Mouse (Mus musculus) gastrocnemius, postnatal 36 days (tissue): ENCODE data around the gene Ttc34. TPM values are rescaled to one million over a fixed set of nuclear protein-coding genes. Genes with fewer than 3 reads are reported as not detected.

Experiments
- DNase-seq, 2 experiments: peaks; one replicate each; pipeline ENCODE4 v3.0.0; 2022
- intact Hi-C: fragments of 180-260 bp; cut with DNase I; formaldehyde crosslinking; loops from one replicate; pipeline ENCODE4 v1.15.1; 2025
- long read RNA-seq, 2 experiments: library from polyadenylated mRNA; stranded (forward); transcript quantifications; one replicate each; pipeline ENCODE4 v2.0.0; 2021
- total RNA-seq, 2 experiments: library from RNA; stranded (reverse); gene quantifications; 2 replicates each; pipeline ENCODE4 v1.2.3; 2021

Ttc34 gene
- total RNA-seq, result not detected
- long read RNA-seq, experiment 1, result 0 reads
- long read RNA-seq, experiment 2, result 0 reads

DNA sequence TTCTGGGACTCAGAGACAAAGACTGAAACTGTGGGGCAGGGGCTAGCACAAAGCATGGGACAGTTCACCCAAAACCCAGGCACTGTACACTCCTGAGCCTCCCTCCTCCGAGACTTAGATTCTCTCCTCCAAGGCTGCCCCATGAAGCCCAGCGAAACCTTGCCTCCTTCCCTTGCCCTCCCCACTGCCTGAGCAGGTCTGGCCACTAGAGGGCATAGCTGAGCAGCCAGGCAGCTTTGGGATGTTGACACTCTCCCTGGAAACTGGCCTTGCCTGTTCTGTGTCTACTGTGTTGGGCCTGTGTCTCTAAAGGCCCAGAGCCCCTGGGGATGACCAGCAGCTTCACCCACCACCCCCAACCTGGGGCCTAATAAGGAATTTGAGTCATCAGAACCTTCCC lies at the start of gene Ttc34:
Ttc34 (plus strand) TSS at position 290 of the 400 bp plus-strand sequence.
- DNase-seq, result peak; percentile 42 to 47

GRCm38 (mm10) chr4:154787960-154788702 lies 49.1 kb upstream of the Ttc34 start:
- DNase-seq, result no peak
- intact Hi-C loops, result loop anchor here (10.0 kb wide), 1 partner anchor 333 kb away; no protein-coding TSS in a partner anchor

More for the DNA sequence above, at the start of gene Ttc34:
- intact Hi-C loops, result no loop called here

- no peak for DNase-seq
- intact Hi-C loops, result loop anchor here (2.0 to 10.0 kb wide), 3 partner anchors 39 to 457 kb away; partner anchors contain the start of gene B230104I21Rik
Measured at GRCm38 (mm10) chr4:154791894-154792293, 45.4 kb upstream of the Ttc34 start.

- intact Hi-C loops, result loop anchor here (5.0 to 10.0 kb wide), 2 partner anchors 101 to 459 kb away; partner anchors contain the start of gene B230104I21Rik
- DNase-seq, result no peak
Measured at GRCm38 (mm10) chr4:154793499-154793898, 43.8 kb upstream of the Ttc34 start.

- DNase-seq, result no peak
- intact Hi-C loops, result loop anchor here (10.0 kb wide), 1 partner anchor 463 kb away; the partner anchor contains the start of gene B230104I21Rik
Measured at GRCm38 (mm10) chr4:154797834-154798233, 39.4 kb upstream of the Ttc34 start.

- no peak for DNase-seq
- intact Hi-C loops, result no loop called here
Measured at GRCm38 (mm10) chr4:154800543-154800942, 36.7 kb upstream of the Ttc34 start.

- DNase-seq, result no peak
- intact Hi-C loops, result no loop called here
Measured at GRCm38 (mm10) chr4:154802210-154802609, 35.0 kb upstream of the Ttc34 start.

DNA sequence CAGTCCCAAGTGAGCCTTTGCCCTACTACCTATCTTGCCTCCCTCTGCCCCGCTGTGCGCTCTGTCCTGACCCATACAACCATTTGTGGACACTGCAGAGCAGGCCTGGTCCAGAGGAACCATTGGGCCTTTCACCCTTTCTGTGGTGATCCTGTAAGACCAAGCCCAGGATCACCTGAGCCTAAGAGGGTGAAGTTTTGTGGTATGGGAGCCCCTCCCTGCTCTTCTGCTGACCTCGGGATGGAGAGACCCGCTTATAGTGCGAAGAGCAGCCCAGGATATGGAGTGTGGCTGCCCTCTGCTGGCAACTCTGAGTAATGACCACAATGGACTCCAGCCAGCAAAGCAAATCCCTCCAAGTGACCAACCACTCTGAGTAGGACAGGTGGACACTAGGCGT lies 11.6 kb upstream of the Ttc34 start:
- intact Hi-C loops, result no loop called here
- peak in 1 of 2 experiments; percentile 23 for DNase-seq

DNA sequence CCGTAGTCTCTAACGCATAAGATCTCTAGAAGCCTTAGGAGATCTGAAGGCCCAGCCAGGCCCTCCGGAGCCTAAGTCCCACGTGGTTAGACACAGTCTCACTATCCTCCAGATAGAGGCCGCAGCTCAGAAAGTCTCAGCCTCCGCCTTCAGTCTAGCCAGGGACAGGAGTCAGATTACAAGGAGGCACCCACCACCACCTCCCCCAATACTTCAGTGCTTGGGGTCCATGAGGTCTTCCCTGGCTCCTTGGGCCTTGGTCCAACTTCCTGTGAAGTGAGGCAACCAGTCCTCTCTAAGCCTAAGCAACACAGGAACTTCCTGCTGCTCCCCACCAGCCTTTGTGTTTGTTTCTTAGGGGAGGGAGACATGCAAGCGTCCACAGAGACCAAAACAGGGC lies 11.0 kb upstream of the Ttc34 start:
- DNase-seq, result no peak
- intact Hi-C loops, result no loop called here

DNA sequence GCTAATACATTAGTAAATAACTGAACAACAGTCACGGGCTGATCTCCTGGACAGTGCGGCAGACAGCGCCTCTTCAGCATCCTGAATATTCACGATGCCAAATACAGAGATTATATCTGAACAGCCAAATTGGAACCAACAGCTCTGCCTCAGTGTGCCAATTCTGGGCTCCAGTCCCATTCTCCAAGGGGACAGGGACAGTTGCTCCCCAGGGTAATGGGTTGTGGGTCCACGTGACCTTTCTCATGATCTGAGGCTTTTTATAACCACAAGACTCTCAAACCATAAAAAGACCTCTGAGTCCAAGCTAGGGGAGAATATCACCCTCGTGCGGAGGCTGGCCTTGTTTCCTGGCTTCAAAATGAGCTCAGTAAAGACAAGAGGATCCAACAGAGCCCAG lies 10.1 kb upstream of the Ttc34 start:
- DNase-seq, result no peak
- intact Hi-C loops, result no loop called here

DNA sequence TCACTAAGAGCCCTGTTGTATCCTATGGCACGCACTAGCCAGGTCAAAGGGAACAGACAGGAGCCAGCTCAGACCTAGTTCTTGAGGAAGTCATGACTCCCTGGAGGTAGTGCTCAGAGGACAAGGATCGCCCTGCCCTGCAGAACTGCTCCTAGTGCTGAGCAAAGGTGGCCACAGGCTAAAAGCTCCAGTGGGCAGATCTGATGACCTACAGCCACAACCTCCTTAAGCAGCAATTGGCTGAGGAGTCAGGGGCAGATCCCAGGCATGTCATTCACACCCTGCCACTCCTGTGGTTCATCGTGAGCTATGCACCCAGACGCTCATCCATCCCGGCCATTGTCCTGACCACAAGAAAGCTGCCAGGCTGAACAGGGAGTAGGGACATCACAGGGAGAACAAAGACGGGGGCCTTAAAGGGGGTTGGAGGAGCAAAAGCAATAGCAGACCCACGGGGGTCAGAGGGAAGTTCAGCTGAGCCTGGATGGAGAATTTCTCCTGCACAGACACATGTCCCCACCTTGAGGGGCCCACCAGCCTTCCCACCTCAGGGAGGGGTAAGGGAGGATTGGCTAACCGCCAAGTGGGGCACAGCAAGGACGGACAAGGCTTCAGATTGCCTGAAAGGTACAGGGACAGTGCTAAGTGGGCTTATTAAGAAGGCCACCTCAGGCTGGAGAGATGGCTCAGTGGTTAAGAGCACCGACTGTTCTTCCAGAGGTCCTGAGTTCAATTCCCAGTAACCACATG lies 9.2 kb upstream of the Ttc34 start:
- intact Hi-C loops, result no loop called here
- DNase-seq, result no peak

- intact Hi-C loops, result no loop called here
- no peak for DNase-seq
Measured at GRCm38 (mm10) chr4:154831915-154832573, 5.2 kb upstream of the Ttc34 start.

DNA sequence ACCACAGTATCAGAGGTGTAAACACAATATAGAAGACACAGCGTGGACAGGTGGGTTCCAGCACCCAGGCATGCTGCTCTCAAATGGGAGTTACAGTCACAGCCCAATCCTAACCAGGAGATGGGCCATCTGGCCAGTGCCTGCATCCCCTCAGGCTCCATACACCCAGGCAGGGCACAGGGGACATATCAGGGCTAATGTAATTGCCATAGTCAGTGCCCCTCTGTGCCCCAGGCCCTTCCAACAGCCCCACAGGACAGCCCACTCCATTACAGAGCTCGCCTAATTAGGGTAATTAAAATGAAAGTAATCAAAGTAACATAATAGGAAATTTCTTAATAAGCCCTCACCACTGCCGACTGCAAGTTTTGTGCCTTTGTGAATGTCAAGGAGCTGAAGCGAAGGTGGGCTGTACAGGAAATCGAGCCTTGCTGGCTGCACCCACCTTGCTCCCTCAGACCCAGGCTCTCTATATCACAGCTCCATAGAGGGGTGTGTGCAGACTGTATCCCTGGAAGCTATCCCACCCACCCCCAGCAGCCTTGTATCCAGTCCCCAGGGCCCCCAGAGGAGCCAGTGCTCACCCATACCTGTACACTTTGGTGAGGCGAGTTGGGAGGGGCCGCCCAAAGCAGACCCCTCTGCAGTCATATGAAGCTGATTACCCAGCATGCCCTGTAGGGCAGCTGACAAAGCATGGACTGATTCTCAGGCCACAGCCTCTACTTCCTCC lies 910 bp upstream of the Ttc34 start:
- DNase-seq, result no peak
- intact Hi-C loops, result no loop called here

DNA sequence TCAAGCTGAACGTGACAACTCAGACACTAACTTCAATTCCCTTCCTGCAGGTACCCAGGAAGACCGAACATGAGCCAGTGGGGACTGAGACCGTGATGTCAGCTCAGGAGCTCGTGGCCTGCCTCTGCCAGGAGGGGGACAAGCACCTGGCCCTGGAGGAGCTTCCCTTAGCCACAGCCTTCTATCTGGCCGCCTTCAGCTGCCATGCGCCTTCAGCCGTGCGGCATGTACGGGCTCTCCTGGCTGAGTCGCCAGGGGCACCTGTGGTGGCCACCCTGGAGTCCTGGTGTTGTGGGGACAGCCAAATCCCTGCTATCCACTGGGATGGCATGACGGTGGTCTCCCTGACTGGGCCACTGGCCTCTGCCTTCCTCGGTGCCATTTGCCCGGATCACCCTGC lies 1.5 kb downstream of the Ttc34 start:
- DNase-seq, result no peak
- intact Hi-C loops, result no loop called here

DNA sequence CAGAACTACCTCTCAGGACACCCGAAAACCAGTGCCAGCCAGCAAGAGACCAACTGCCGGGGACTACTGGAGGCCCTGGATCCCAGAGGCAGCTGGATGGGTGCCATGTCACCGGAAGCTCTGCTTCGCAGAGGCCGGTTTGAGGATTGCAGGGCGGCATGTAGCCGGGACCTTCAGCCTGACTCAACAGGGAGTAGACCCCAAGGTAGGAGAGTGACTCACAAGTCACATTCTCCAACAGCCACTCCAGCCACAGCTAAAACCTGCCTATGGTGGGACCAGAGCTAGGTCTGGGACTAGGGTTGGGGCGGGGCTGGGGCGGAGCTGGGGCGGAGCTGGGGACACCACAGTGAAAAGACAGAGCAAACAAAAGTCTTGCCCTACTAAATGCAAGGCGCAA lies 2.1 kb downstream of the Ttc34 start:
- no peak for DNase-seq
- intact Hi-C loops, result no loop called here

GRCm38 (mm10) chr4:154852696-154853095 lies 15.4 kb downstream of the Ttc34 start:
- DNase-seq, result no peak
- intact Hi-C loops, result no loop called here

DNA sequence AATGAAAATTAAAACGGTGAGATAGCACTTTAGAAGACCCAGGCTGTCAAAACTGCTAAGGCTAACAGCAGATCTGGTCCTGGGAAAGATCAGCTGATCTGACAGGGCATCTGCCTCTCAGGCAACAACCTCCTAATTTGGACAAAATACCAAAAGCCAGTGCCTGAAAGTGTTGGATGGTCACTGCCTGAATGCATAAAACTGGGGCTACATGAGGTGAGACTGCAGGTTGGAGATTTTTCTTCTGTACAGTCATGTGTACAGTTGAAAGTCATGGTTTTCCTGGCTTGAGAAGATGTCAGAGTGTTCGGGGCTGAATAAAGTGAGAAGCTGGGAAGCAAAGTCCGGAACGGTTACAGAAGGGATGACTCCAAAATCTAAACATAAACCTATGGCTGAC lies 16.6 kb downstream of the Ttc34 start:
- DNase-seq, result no peak
- intact Hi-C loops, result no loop called here

DNA sequence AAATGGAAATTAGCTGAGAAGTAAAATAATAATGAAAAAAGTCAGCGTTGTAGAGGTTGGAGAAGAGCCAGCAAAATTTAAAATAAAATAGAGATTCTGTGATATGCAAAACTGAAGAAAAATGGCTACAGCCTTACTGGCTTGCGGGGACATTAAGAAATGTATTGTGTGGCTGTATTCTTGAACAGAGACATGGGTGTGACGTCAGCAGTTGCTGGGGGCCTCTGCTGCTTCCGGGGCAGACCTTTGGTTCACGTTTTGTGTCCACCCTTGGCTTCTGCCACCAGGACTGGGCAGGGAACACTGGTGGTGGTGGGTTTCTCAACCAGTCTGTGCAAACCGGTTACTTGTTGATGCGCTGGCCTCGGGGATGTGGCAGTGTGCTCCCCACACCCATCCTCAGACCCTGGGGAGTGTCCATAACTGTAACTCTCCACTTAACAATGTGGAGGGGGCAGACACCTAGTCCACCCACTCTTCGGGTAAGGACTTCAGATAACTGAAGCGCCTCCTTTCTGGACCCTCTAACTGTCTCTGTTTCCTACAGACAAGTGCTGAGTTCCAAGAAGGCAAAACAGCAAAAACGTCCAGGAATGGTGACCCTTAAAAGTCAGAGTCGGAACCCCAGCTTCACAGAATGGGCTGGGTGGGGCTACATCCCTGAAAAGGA lies 17.6 kb downstream of the Ttc34 start:
- DNase-seq, result no peak

GRCm38 (mm10) chr4:154855721-154856479 lies 18.6 kb downstream of the Ttc34 start:
- DNase-seq, result peak; percentile 42 to 51
- intact Hi-C loops, result no loop called here

More for the DNA sequence above, 17.6 kb downstream of the Ttc34 start:
- intact Hi-C loops, result no loop called here
